Mouse (Mus musculus): ENCODE data around the gene Cnot6l. TPM values are rescaled to one million over a fixed set of nuclear protein-coding genes. Genes with fewer than 3 reads are reported as not detected.

Gene Cnot6l
- polyA plus RNA-seq, 1 experiment from 2014 or later, result 12.6 TPM

DNA sequence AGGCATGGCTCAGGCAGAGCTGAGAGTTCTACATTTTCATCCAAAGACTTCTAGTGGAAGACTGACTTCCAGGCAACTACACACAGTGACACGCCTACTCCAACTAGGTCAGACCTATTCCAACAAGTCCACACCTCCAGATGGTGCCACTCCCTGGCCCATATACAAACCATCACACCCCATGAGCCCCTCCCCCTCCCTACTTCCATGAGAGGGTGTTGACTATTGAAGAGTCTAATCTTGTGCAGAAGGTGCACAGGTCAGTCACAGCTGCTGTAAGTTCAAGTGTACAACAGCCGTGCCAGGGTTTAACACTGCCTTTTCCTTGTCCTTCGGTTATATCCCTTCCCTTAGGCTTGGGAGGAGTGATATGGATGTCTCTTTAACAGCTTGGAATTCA is 121.5 kb downstream of the Cnot6l start:
- Histone ChIP-seq H3K4me1 (ENCODE audit: control insufficient read depth, insufficient read depth, low read length) (no peaks in the 10 kb centered on the region), H3K27me3 (ENCODE audit: control insufficient read depth, insufficient read depth, low read length) (no peaks in the 10 kb centered on the region), H3K9ac (ENCODE audit: low read length) (no peak overlapping the region), H3K4me2 (ENCODE audit: low read depth, severe bottlenecking) (no peak overlapping the region), H3K4me3 (ENCODE audit: low read depth, low read length) (no peak overlapping the region), H3K27ac (replicated peaks; ENCODE audit: low read depth, low read length) (no peak overlapping the region), H3K36me3 (ENCODE audit: control insufficient read depth, insufficient read depth, low read length) (no peaks in the 10 kb centered on the region), H3K9me3 (ENCODE audit: control insufficient read depth, low read length) (no peaks in the 10 kb centered on the region)
- ATAC-seq (ENCODE audit: insufficient number of reproducible peaks, low FRiP score, low TSS enrichment, low read depth), result no peak
- DNase-seq (ENCODE audit: low spot score), result no peak
- WGBS, result 88% methylated on average over 3 of the region's 3 CpGs

DNA sequence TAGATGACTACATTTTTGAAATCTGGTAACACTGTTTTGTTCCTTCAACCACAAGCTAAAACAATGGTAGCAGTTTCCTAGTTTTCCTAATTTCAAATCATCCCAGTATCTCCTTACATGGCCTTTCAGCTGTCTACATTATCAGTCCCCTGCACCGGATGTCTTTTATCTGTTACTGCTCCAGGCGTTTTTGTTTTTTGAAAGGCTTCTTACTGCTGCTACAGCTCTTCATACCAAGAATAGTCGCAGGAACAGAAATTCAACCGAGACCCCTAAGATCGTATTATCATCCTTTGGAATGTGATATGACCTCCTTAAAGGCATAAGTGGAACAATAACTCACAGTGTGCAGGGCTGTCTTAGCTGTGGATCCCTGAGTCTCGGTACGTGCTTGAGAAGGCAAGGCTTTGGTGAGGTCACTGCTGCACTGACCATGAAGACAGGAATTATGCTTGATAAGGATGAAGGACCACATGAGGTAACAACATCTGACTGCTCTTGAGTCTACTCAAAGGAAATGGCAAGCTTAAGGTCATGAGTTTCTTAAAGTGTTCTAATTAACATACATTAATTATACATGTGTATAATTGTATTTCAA is 122.4 kb downstream of the Cnot6l start:
- Histone ChIP-seq H3K9me3 (ENCODE audit: control insufficient read depth, low read length) (no peaks in the 10 kb centered on the region), H3K4me2 (ENCODE audit: low read depth, severe bottlenecking) (no peak overlapping the region), H3K36me3 (ENCODE audit: control insufficient read depth, insufficient read depth, low read length) (no peaks in the 10 kb centered on the region), H3K27ac (replicated peaks; ENCODE audit: low read depth, low read length) (no peak overlapping the region), H3K9ac (ENCODE audit: low read length) (no peak overlapping the region), H3K4me3 (ENCODE audit: low read depth, low read length) (no peak overlapping the region), H3K4me1 (ENCODE audit: control insufficient read depth, insufficient read depth, low read length) (no peaks in the 10 kb centered on the region), H3K27me3 (ENCODE audit: control insufficient read depth, insufficient read depth, low read length) (no peaks in the 10 kb centered on the region)
- no peak for DNase-seq (ENCODE audit: low spot score)
- no peak for ATAC-seq (ENCODE audit: insufficient number of reproducible peaks, low FRiP score, low TSS enrichment, low read depth)
- 82% methylated on average over 7 of the region's 7 CpGs for WGBS

GRCm38 (mm10) chr5:96039188-96039840 is 124.7 kb downstream of the Cnot6l start:
- Histone ChIP-seq H3K4me1 (ENCODE audit: control insufficient read depth, insufficient read depth, low read length) (no peaks in the 10 kb centered on the region), H3K27ac (replicated peaks; ENCODE audit: low read depth, low read length) (no peak overlapping the region), H3K4me3 (ENCODE audit: low read depth, low read length) (no peak overlapping the region), H3K9me3 (ENCODE audit: control insufficient read depth, low read length) (no peaks in the 10 kb centered on the region), H3K4me2 (ENCODE audit: low read depth, severe bottlenecking) (no peak overlapping the region), H3K36me3 (ENCODE audit: control insufficient read depth, insufficient read depth, low read length) (no peaks in the 10 kb centered on the region), H3K9ac (ENCODE audit: low read length) (no peak overlapping the region), H3K27me3 (ENCODE audit: control insufficient read depth, insufficient read depth, low read length) (no peaks in the 10 kb centered on the region)
- ATAC-seq (ENCODE audit: insufficient number of reproducible peaks, low FRiP score, low TSS enrichment, low read depth) (no peak), DNase-seq (ENCODE audit: low spot score) (peak; percentile 8)
- WGBS, result 87% methylated on average over 5 of the region's 5 CpGs

DNA sequence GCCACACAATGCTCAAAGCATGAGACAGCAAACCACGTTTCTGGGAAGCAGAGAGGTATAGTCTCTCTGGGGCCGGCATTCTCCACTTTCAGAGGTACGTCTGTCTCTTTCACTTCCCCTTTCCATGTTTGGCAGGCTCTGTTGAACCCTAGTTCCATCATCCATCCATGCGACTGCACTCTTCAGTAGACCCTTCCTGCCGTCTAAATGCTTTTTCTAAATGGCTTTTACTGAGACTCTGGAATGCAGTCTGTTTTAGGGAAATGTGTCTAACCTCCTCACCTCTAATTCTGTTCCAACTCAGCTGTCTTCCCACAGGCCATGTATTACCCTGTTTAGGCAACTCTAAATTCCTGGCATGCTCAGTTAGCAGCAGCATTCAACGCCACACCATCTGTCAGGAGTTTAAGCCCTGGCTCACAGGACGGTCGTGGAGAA is 126.3 kb downstream of the Cnot6l start:
- peak; percentile 47; the same call in 1 of the 2 replicates for ATAC-seq (ENCODE audit: insufficient number of reproducible peaks, low FRiP score, low TSS enrichment, low read depth)
- Histone ChIP-seq H3K9me3 (ENCODE audit: control insufficient read depth, low read length) (no peaks in the 10 kb centered on the region), H3K4me3 (ENCODE audit: low read depth, low read length) (no peak overlapping the region), H3K4me2 (ENCODE audit: low read depth, severe bottlenecking) (no peak overlapping the region), H3K27me3 (ENCODE audit: control insufficient read depth, insufficient read depth, low read length) (no peaks in the 10 kb centered on the region), H3K9ac (ENCODE audit: low read length) (no peak overlapping the region), H3K36me3 (ENCODE audit: control insufficient read depth, insufficient read depth, low read length) (no peaks in the 10 kb centered on the region), H3K4me1 (ENCODE audit: control insufficient read depth, insufficient read depth, low read length) (no peaks in the 10 kb centered on the region), H3K27ac (replicated peaks; ENCODE audit: low read depth, low read length) (no peak overlapping the region)
- peak; percentile 20 for DNase-seq (ENCODE audit: low spot score)
- 52% methylated on average over 8 of the region's 8 CpGs for WGBS

GRCm38 (mm10) chr5:96036125-96036672 is 127.8 kb downstream of the Cnot6l start:
- DNase-seq (ENCODE audit: low spot score), result peak; percentile 16

GRCm38 (mm10) chr5:96034101-96034500 is 129.9 kb downstream of the Cnot6l start:
- no peak for DNase-seq (ENCODE audit: low spot score)
- Histone ChIP-seq H3K4me3 (ENCODE audit: low read depth, low read length) (no peak overlapping the region), H3K4me1 (ENCODE audit: control insufficient read depth, insufficient read depth, low read length) (no peaks in the 10 kb centered on the region), H3K36me3 (ENCODE audit: control insufficient read depth, insufficient read depth, low read length) (no peaks in the 10 kb centered on the region), H3K27me3 (ENCODE audit: control insufficient read depth, insufficient read depth, low read length) (no peaks in the 10 kb centered on the region), H3K27ac (replicated peaks; ENCODE audit: low read depth, low read length) (no peak overlapping the region), H3K9me3 (ENCODE audit: control insufficient read depth, low read length) (no peaks in the 10 kb centered on the region), H3K9ac (ENCODE audit: low read length) (no peak overlapping the region), H3K4me2 (ENCODE audit: low read depth, severe bottlenecking) (no peak overlapping the region)
- 49% methylated on average over 1 of the region's 1 CpGs for WGBS
- no peak for ATAC-seq (ENCODE audit: insufficient number of reproducible peaks, low FRiP score, low TSS enrichment, low read depth)

More at GRCm38 (mm10) chr5:96036125-96036672, 127.8 kb downstream of the Cnot6l start:
- Histone ChIP-seq H3K4me1 (ENCODE audit: control insufficient read depth, insufficient read depth, low read length) (no peaks in the 10 kb centered on the region), H3K4me3 (ENCODE audit: low read depth, low read length) (no peak overlapping the region), H3K36me3 (ENCODE audit: control insufficient read depth, insufficient read depth, low read length) (no peaks in the 10 kb centered on the region), H3K27ac (replicated peaks; ENCODE audit: low read depth, low read length) (no peak overlapping the region), H3K9ac (ENCODE audit: low read length) (no peak overlapping the region), H3K9me3 (ENCODE audit: control insufficient read depth, low read length) (no peaks in the 10 kb centered on the region), H3K4me2 (ENCODE audit: low read depth, severe bottlenecking) (no peak overlapping the region), H3K27me3 (ENCODE audit: control insufficient read depth, insufficient read depth, low read length) (no peaks in the 10 kb centered on the region)
- no peak for ATAC-seq (ENCODE audit: insufficient number of reproducible peaks, low FRiP score, low TSS enrichment, low read depth)
- 75% methylated on average over 7 of the region's 7 CpGs for WGBS

- no peaks in the 10 kb centered on the region for H3K27me3 ChIP-seq (ENCODE audit: control insufficient read depth, insufficient read depth, low read length)
- peak; percentile 8 for DNase-seq (ENCODE audit: low spot score)
- H3K4me1 ChIP-seq (ENCODE audit: control insufficient read depth, insufficient read depth, low read length), result no peaks in the 10 kb centered on the region
- 97% methylated on average over 2 of the region's 2 CpGs for WGBS
- no peaks in the 10 kb centered on the region for H3K9me3 ChIP-seq (ENCODE audit: control insufficient read depth, low read length)
- H3K9ac ChIP-seq (ENCODE audit: low read length), result no peak overlapping the region
- no peaks in the 10 kb centered on the region for H3K36me3 ChIP-seq (ENCODE audit: control insufficient read depth, insufficient read depth, low read length)
- no peak overlapping the region for H3K4me3 ChIP-seq (ENCODE audit: low read depth, low read length)
- ATAC-seq (ENCODE audit: insufficient number of reproducible peaks, low FRiP score, low TSS enrichment, low read depth), result no peak
- no peak overlapping the region for H3K4me2 ChIP-seq (ENCODE audit: low read depth, severe bottlenecking)
- no peak overlapping the region for H3K27ac ChIP-seq (replicated peaks; ENCODE audit: low read depth, low read length)
These were observed 134.2 kb downstream of the Cnot6l start for GRCm38 (mm10) chr5:96029821-96030220.

All from limb, embryonic 11.5 days (tissue).